Mouse (Mus musculus): ENCODE measurements at regions not wholly inside any gene's neighbourhood (a gene's known extent, or its start where the extent isn't known, plus 50 kb on each side); places are given as distances from the start of the nearest gene placed in this dataset.

GRCm38 (mm10) chr3:9200156-9200555 is 409.7 kb downstream of the Zfp704 start:
- DNase-seq (ENCODE audit: inconsistent ontology term): peak; percentile 49

- DNase-seq (ENCODE audit: inconsistent ontology term): no peak
These were observed 411.1 kb downstream of the Zfp704 start for GRCm38 (mm10) chr3:9198652-9199332.

GRCm38 (mm10) chr3:9195781-9196180 is 414.1 kb downstream of the Zfp704 start:
- DNase-seq (ENCODE audit: inconsistent ontology term): no peak

DNA sequence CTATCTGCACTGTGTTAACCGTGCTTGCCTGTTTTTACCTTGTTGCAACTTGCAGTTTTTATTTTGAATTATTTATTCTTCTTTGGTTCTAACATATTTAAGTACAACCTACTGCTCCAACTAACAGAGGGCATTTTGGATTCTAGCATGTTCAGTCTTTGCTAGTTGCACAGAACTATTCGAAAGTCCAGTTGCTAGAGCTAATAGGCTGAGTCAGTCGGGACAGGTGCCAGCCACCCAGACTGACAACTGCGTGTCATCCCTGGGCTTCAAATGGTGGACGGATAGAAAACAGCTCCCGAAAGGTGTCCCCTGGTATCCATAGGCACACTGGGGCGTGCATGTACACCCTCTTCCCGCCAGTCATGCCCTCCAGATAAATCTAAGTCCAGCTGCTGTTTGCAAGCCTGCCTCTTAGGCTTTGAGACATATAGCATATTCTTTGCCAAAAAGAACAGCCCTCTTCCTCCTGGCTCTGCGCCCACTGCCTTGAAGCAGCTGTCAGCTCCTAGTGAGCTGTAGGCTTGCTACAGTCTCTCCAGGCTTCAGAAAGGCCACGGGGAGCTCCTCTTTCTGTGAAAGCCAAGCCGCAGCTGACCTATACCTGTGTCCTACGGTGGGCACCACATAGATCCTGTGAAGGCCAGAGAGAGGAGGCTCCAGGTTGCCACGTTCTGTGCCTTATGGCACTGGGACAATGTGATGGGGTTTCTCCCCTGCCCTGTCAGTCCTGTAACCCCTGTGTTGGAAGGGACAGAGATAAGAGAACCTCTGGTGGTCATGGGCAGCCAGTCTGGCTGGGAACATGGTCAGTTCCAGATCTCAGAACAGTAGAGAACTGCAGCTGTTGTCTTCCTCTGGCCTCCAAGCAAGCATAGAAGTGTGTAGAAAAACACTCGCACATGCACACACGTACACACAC is 420.3 kb downstream of the Zfp704 start:
- DNase-seq (ENCODE audit: inconsistent ontology term): peak; percentile 7

GRCm38 (mm10) chr3:9186364-9187120 is 423.3 kb downstream of the Zfp704 start:
- DNase-seq (ENCODE audit: inconsistent ontology term): no peak

GRCm38 (mm10) chr3:9181576-9181975 is 428.3 kb downstream of the Zfp704 start:
- no peak for DNase-seq (ENCODE audit: inconsistent ontology term)

- DNase-seq (ENCODE audit: inconsistent ontology term): no peak
These were observed 430.2 kb downstream of the Zfp704 start for GRCm38 (mm10) chr3:9179641-9180040.

DNA sequence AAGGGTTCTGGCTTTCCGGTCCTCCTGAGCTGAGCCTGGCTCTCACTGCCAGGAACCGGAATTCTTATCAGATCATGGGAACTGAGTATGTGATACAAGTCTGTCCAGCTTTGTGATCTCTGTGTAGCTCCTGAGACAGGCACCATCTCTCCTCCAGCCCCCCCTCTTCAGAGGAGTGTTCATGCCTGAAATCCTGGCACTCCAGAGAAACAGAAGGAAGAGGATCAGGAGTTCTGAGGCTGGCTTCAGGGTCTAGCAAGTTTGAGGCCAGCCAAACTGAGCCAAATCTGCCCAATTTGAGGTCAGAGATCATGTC is 435.4 kb downstream of the Zfp704 start:
- DNase-seq (ENCODE audit: inconsistent ontology term): no peak

GRCm38 (mm10) chr3:9173643-9174516 is 436.0 kb downstream of the Zfp704 start:
- peak; percentile 90 for DNase-seq (ENCODE audit: inconsistent ontology term)

GRCm38 (mm10) chr3:9171970-9172369 is 437.9 kb downstream of the Zfp704 start:
- no peak for DNase-seq (ENCODE audit: inconsistent ontology term)

GRCm38 (mm10) chr3:9168955-9169354 is 440.9 kb downstream of the Zfp704 start:
- no peak for DNase-seq (ENCODE audit: inconsistent ontology term)

- DNase-seq (ENCODE audit: inconsistent ontology term): no peak
These were observed 450.8 kb downstream of the Zfp704 start for GRCm38 (mm10) chr3:9159073-9159472.

GRCm38 (mm10) chr3:9154172-9154571 is 455.7 kb downstream of the Zfp704 start:
- no peak for DNase-seq (ENCODE audit: inconsistent ontology term)

DNA sequence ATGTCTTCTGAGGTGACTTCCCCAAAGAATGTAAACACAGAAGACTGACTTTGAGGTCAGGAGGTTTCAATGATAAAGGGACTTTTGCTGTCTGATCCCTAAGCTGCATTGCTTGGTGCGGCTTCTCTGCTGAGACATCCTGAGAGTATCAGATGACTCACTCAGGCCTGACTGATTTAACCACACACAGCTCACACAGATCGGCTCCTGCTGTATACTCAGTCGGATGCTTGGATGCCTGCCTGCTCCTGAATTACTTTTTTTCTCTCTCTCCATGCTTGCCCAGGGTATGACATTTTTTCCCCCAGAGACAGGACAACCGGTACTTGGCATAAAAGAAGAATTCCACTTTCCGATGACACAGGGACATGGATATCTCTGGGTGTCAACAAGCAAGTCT is 456.2 kb downstream of the Zfp704 start:
- peak; percentile 81 for DNase-seq (ENCODE audit: inconsistent ontology term)

DNA sequence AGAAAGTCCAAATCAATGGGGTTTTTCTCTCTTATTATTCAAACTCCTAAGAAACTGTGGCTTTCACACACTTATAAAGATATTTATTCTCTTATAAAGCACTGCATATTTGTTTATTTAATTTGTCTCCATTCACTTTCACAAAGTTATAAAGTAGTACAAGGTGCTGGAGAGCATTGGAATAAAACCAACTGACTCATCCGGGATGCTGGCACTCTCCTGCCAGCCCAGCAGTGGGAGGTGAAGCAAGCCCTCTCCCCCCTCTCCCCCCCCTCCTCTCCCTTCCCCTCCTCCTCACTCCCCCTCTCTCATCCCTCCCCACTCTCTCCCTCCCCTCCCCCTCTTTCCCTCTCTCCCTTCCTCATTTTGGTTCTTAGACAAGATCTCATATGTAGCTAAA is 457.6 kb downstream of the Zfp704 start:
- DNase-seq (ENCODE audit: inconsistent ontology term): no peak

GRCm38 (mm10) chr3:9151590-9151989 is 458.3 kb downstream of the Zfp704 start:
- no peak for DNase-seq (ENCODE audit: inconsistent ontology term)

DNA sequence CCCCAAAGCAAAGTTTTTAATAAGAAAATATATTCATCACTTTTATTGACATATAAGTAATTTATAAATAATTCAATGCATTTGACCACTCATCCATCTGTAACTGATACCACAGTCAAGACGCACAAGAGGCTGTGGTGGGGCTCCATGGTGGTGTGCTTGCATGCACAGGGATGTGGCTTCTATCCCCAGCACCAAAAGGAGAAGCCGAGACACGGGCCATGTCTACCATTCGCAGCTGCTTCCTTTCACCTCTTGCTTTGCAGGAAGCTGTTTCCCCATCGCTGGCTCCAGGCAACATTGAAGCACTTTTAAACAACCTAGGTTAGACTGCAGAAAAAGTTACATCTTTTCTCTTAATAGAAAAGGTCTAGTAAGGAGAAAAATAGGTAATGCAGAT is 461.3 kb downstream of the Zfp704 start:
- no peak for DNase-seq (ENCODE audit: inconsistent ontology term)

GRCm38 (mm10) chr3:9146481-9146880 is 463.4 kb downstream of the Zfp704 start:
- DNase-seq (ENCODE audit: inconsistent ontology term): no peak

DNA sequence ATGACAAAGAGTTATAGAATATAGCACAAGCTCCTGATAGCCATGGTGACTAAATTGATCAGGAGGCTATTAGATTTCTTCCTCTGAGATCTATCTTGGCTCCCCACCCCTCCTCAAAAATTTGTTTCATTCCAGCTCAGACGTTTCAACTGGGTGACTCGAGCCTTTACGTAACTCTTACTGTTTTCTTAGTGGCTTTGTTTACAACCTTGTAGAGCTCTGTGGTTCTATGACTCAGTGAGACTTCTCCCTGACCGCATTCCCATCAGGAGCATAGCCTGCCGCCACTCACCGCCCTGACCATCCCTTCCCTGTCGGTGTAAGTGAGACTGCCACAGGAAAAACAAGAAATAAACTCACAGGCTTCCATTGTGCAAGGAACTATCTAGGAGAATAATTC is 464.3 kb downstream of the Zfp704 start:
- peak; percentile 43 for DNase-seq (ENCODE audit: inconsistent ontology term)

DNA sequence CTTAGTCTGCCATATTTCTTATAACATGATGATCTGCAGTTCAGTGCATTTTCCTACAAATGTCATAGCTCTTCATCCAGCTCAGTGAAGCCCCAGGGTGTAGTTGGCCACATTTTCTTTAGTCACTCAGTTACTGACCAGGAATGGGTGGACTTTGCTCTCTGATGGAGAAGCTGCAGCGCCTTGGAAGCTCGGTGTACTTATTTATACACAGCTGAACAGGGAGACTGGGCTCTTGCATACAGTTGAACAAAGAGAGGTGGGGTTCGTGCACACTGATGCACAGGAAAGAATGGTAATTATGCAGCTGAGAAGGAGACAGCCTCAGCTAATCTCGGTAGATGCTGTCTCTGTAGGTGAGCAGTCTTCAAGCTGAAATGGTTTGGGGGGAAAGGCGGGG is 468.0 kb downstream of the Zfp704 start:
- DNase-seq (ENCODE audit: inconsistent ontology term): no peak

GRCm38 (mm10) chr3:9137131-9137874 is 472.6 kb downstream of the Zfp704 start:
- DNase-seq (ENCODE audit: inconsistent ontology term): no peak
